Mouse (Mus musculus): ENCODE measurements around the gene Mospd1.

- TF ChIP-seq CTCF (IDR thresholded peaks at IDR 0.05; ENCODE audit: extremely low read depth, insufficient read depth, insufficient read length, insufficient replicate concordance) = no peak
- no peak for TF ChIP-seq POLR2A (IDR thresholded peaks at IDR 0.05; ENCODE audit: low read depth, low read length)
These were observed 12.8 kb upstream of the Mospd1 start for GRCm38 (mm10) chrX:53383122-53383521.
